Mouse (Mus musculus) 3T3-L1 (cell line): Measurements from ENCODE around the gene Ceacam14.

Source experiments
- DNase-seq: peaks from one replicate; pipeline ENCODE4 v3.0.0-alpha.2; 2015; ENCODE audit warnings: low read depth, low spot score

Ceacam14 gene

GRCm38 (mm10) chr7:17812333-17812732 lies at the start of gene Ceacam14:
Ceacam14 (plus strand) TSS chr7:17812633.
- no peak for DNase-seq
